Mouse (Mus musculus): ENCODE data around the gene Zfp13. TPM values are rescaled to one million over a fixed set of nuclear protein-coding genes. Genes with fewer than 3 reads are reported as not detected.

Gene Zfp13
- 23.0 TPM for polyA plus RNA-seq (2014; fragmentation: Illumina TruSeq; extraction: RNeasy Lipid Tissue Mini Kit (QIAGEN cat#74804); ENCODE audit: low read depth, low replicate concordance)

GRCm38 (mm10) chr17:23598582-23599552 is at the start of gene Zfp13:
Gene Zfp13, minus strand, starts transcription at chr17:23599487.

GRCm38 (mm10) chr17:23644613-23645495 is 45.6 kb upstream of the Zfp13 start, which contains the start of gene Mmp25:
Gene Mmp25, minus strand, starts transcription at chr17:23645277.

GRCm38 (mm10) chr17:23600641-23601622 is 1.6 kb upstream of the Zfp13 start, which contains the start of gene Zscan10:
Gene Zscan10, plus strand, starts transcription at chr17:23600856.

GRCm38 (mm10) chr17:23563595-23564367 is 35.5 kb downstream of the Zfp13 start, which contains the start of gene Zfp213:
Gene Zfp213, minus strand, starts transcription at chr17:23564238.

Other genes starting within 250 kb of the Zfp13 start
- gene Vmn2r116, start 214.9 kb downstream of the Zfp13 start, polyA plus RNA-seq (2014; fragmentation: Illumina TruSeq; extraction: RNeasy Lipid Tissue Mini Kit (QIAGEN cat#74804); ENCODE audit: low read depth, low replicate concordance): not detected
- gene Vmn2r117, start 119.8 kb downstream of the Zfp13 start, polyA plus RNA-seq (2014; fragmentation: Illumina TruSeq; extraction: RNeasy Lipid Tissue Mini Kit (QIAGEN cat#74804); ENCODE audit: low read depth, low replicate concordance): not detected
- gene Zfp213, start 35.2 kb downstream of the Zfp13 start, polyA plus RNA-seq (2014; fragmentation: Illumina TruSeq; extraction: RNeasy Lipid Tissue Mini Kit (QIAGEN cat#74804); ENCODE audit: low read depth, low replicate concordance): 9.9 TPM
- gene Zscan10, start 1.4 kb upstream of the Zfp13 start, polyA plus RNA-seq (2014; fragmentation: Illumina TruSeq; extraction: RNeasy Lipid Tissue Mini Kit (QIAGEN cat#74804); ENCODE audit: low read depth, low replicate concordance): 0.16 TPM
- 0.25 TPM for gene Mmp25, start 45.8 kb upstream of the Zfp13 start, polyA plus RNA-seq (2014; fragmentation: Illumina TruSeq; extraction: RNeasy Lipid Tissue Mini Kit (QIAGEN cat#74804); ENCODE audit: low read depth, low replicate concordance)
- gene Bicdl2, start 61.0 kb upstream of the Zfp13 start, polyA plus RNA-seq (2014; fragmentation: Illumina TruSeq; extraction: RNeasy Lipid Tissue Mini Kit (QIAGEN cat#74804); ENCODE audit: low read depth, low replicate concordance): 2.7 TPM
- 226 TPM for gene Hcfc1r1, start 74.1 kb upstream of the Zfp13 start, polyA plus RNA-seq (2014; fragmentation: Illumina TruSeq; extraction: RNeasy Lipid Tissue Mini Kit (QIAGEN cat#74804); ENCODE audit: low read depth, low replicate concordance)
- gene Thoc6, start 74.4 kb upstream of the Zfp13 start, polyA plus RNA-seq (2014; fragmentation: Illumina TruSeq; extraction: RNeasy Lipid Tissue Mini Kit (QIAGEN cat#74804); ENCODE audit: low read depth, low replicate concordance): 10.9 TPM
- 25.6 TPM for gene Tnfrsf12a, start 78.0 kb upstream of the Zfp13 start, polyA plus RNA-seq (2014; fragmentation: Illumina TruSeq; extraction: RNeasy Lipid Tissue Mini Kit (QIAGEN cat#74804); ENCODE audit: low read depth, low replicate concordance)
- 1.0 TPM for gene Cldn6, start 79.8 kb upstream of the Zfp13 start, polyA plus RNA-seq (2014; fragmentation: Illumina TruSeq; extraction: RNeasy Lipid Tissue Mini Kit (QIAGEN cat#74804); ENCODE audit: low read depth, low replicate concordance)
- gene Cldn9, start 84.5 kb upstream of the Zfp13 start, polyA plus RNA-seq (2014; fragmentation: Illumina TruSeq; extraction: RNeasy Lipid Tissue Mini Kit (QIAGEN cat#74804); ENCODE audit: low read depth, low replicate concordance): 1.2 TPM
- 0.30 TPM for gene 1520401A03Rik, start 123.3 kb upstream of the Zfp13 start, polyA plus RNA-seq (2014; fragmentation: Illumina TruSeq; extraction: RNeasy Lipid Tissue Mini Kit (QIAGEN cat#74804); ENCODE audit: low read depth, low replicate concordance)
- gene Pkmyt1, start 126.8 kb upstream of the Zfp13 start, polyA plus RNA-seq (2014; fragmentation: Illumina TruSeq; extraction: RNeasy Lipid Tissue Mini Kit (QIAGEN cat#74804); ENCODE audit: low read depth, low replicate concordance): 8.8 TPM
- gene Paqr4, start 141.4 kb upstream of the Zfp13 start, polyA plus RNA-seq (2014; fragmentation: Illumina TruSeq; extraction: RNeasy Lipid Tissue Mini Kit (QIAGEN cat#74804); ENCODE audit: low read depth, low replicate concordance): 19.4 TPM
- gene Kremen2, start 146.3 kb upstream of the Zfp13 start, polyA plus RNA-seq (2014; fragmentation: Illumina TruSeq; extraction: RNeasy Lipid Tissue Mini Kit (QIAGEN cat#74804); ENCODE audit: low read depth, low replicate concordance): 0.24 TPM
- 65.6 TPM for gene Flywch1, start 172.1 kb upstream of the Zfp13 start, polyA plus RNA-seq (2014; fragmentation: Illumina TruSeq; extraction: RNeasy Lipid Tissue Mini Kit (QIAGEN cat#74804); ENCODE audit: low read depth, low replicate concordance)
- 16.1 TPM for gene Flywch2, start 186.6 kb upstream of the Zfp13 start, polyA plus RNA-seq (2014; fragmentation: Illumina TruSeq; extraction: RNeasy Lipid Tissue Mini Kit (QIAGEN cat#74804); ENCODE audit: low read depth, low replicate concordance)
- 339 TPM for gene Srrm2, start 191.0 kb upstream of the Zfp13 start, polyA plus RNA-seq (2014; fragmentation: Illumina TruSeq; extraction: RNeasy Lipid Tissue Mini Kit (QIAGEN cat#74804); ENCODE audit: low read depth, low replicate concordance)
- 387 TPM for gene Elob, start 229.6 kb upstream of the Zfp13 start, polyA plus RNA-seq (2014; fragmentation: Illumina TruSeq; extraction: RNeasy Lipid Tissue Mini Kit (QIAGEN cat#74804); ENCODE audit: low read depth, low replicate concordance)
- gene Prss33, start 236.6 kb upstream of the Zfp13 start, polyA plus RNA-seq (2014; fragmentation: Illumina TruSeq; extraction: RNeasy Lipid Tissue Mini Kit (QIAGEN cat#74804); ENCODE audit: low read depth, low replicate concordance): 1.4 TPM
- not detected for gene Prss32, start 244.4 kb upstream of the Zfp13 start, polyA plus RNA-seq (2014; fragmentation: Illumina TruSeq; extraction: RNeasy Lipid Tissue Mini Kit (QIAGEN cat#74804); ENCODE audit: low read depth, low replicate concordance)
- 0.55 TPM for gene Prss41, start 244.7 kb upstream of the Zfp13 start, polyA plus RNA-seq (2014; fragmentation: Illumina TruSeq; extraction: RNeasy Lipid Tissue Mini Kit (QIAGEN cat#74804); ENCODE audit: low read depth, low replicate concordance)

Measured in adipose tissue, adult 10 weeks (tissue).